Mouse (Mus musculus): ENCODE results near the gene Oxsr1.
"Not testable (repeated sequence)": the region's sequence is repeated elsewhere in the genome, so short reads cannot be mapped to it uniquely, and the experiment has no call there.

Gene Oxsr1

GRCm38 (mm10) chr9:119323260-119323645, 1.0 kb upstream of the Oxsr1 start:
- DNase-seq (ENCODE audit: low read depth, low spot score) = no peak
- no peaks in the 10 kb centered on the region for H3K27me3 ChIP-seq (ENCODE audit: control insufficient read depth, insufficient read depth, low read length, poor library complexity, severe bottlenecking)
- no peaks in the 10 kb centered on the region for H3K36me3 ChIP-seq (ENCODE audit: control insufficient read depth, insufficient read depth, low read length, poor library complexity, severe bottlenecking)

DNA sequence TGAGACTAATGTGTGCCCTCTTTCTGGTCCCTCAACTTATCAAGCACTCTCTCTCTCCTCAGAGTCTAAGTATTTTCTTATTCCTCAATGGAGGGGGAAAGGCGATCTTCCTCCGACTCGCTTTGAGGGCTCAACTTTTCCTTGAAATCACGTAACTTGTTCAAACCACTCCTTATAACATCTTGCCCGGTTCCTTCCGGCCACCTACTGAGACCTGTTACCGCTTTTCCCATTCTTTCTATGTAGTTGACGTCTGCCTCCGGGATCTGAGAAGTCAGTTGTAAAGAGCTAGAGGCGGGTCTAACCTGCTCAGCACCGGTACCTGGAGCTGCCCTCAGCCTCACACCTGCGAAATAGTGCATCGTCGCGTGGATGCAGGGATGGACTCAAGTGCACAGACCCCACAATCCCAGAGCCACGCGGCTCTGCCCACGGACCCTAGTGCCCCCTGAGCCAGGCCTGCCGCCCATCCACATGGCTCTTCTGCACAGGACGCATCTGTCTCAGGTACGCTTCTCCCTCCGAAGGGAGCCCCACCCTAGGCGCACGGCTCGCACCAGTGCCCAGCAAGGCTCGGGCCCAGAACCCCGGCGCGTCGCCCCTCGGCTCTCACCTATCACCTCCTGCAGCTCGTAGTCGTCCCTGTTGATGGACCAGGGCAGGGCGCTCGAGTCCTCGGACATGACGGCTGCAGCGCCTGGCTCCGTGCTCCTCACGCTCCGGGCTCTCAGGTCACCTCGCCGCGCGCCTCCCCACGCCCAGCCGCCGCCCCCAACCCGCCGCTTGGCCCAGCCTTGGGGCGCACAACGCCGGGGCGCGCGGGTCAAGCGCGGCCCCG, 616 bp downstream of the Oxsr1 start:
- H3K36me3 ChIP-seq (ENCODE audit: control insufficient read depth, insufficient read depth, low read length, poor library complexity, severe bottlenecking) = no peaks in the 10 kb centered on the region
- H3K27me3 ChIP-seq (ENCODE audit: control insufficient read depth, insufficient read depth, low read length, poor library complexity, severe bottlenecking) = no peaks in the 10 kb centered on the region
- DNase-seq (ENCODE audit: low read depth, low spot score) = no peak

GRCm38 (mm10) chr9:119320946-119321345, 1.3 kb downstream of the Oxsr1 start:
- no peaks in the 10 kb centered on the region for H3K36me3 ChIP-seq (ENCODE audit: control insufficient read depth, insufficient read depth, low read length, poor library complexity, severe bottlenecking)
- no peaks in the 10 kb centered on the region for H3K27me3 ChIP-seq (ENCODE audit: control insufficient read depth, insufficient read depth, low read length, poor library complexity, severe bottlenecking)
- DNase-seq (ENCODE audit: low read depth, low spot score) = no peak

- Histone ChIP-seq H3K27me3 (ENCODE audit: control insufficient read depth, insufficient read depth, low read length, poor library complexity, severe bottlenecking) (no peaks in the 10 kb centered on the region), H3K36me3 (ENCODE audit: control insufficient read depth, insufficient read depth, low read length, poor library complexity, severe bottlenecking) (no peaks in the 10 kb centered on the region)
- DNase-seq (ENCODE audit: low read depth, low spot score) = no peak
These were observed 1.8 kb downstream of the Oxsr1 start for GRCm38 (mm10) chr9:119320446-119320845.

DNA sequence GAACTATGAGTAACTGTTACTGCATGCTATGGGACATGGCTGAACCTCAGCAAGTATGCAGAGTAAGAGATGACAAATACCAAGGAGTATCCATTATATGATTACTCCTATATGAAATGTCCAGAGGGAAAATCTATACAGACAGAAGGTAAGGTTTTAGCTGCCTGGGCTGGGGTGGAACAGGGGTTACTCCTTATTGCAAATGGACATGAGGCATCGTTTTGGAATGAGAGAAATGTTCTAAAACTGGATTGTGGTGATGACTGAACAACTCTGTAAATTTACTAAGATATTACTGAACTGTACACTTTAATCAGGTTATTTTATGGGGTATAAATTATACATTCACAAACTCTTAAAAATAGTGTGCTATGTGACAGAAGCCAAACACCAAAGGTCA, 3.3 kb downstream of the Oxsr1 start:
- H3K27me3 ChIP-seq (ENCODE audit: control insufficient read depth, insufficient read depth, low read length, poor library complexity, severe bottlenecking) = no peaks in the 10 kb centered on the region
- DNase-seq (ENCODE audit: low read depth, low spot score) = no peak
- no peaks in the 10 kb centered on the region for H3K36me3 ChIP-seq (ENCODE audit: control insufficient read depth, insufficient read depth, low read length, poor library complexity, severe bottlenecking)

DNA sequence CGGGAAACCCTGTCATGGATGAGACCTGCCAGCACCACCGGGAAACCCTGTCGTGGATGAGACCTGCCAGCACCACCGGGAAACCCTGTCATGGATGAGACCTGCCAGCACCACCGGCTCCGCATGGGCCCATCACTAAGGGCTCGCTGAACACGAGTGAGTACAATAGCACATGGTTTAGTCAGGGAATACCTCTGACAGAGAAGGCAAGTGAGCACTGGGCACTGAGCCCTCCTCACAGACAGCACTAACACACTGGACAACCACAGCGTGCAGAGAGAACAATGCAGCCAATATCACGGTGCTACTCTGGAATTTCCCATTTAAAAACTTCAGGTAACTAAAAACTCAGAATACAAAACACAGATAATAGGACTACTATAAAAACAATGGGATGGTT, 9.1 kb downstream of the Oxsr1 start:
- DNase-seq (ENCODE audit: low read depth, low spot score) = no peak
- no peaks in the 10 kb centered on the region for H3K36me3 ChIP-seq (ENCODE audit: control insufficient read depth, insufficient read depth, low read length, poor library complexity, severe bottlenecking)

GRCm38 (mm10) chr9:119309067-119309466, 13.2 kb downstream of the Oxsr1 start:
- no peak for DNase-seq (ENCODE audit: low read depth, low spot score)
- 0 out of 2 replicates have a peak, but pooled peaks cover 1% of the 10 kb centered on the region for H3K36me3 ChIP-seq (ENCODE audit: control insufficient read depth, insufficient read depth, low read length, poor library complexity, severe bottlenecking)
- H3K27me3 ChIP-seq (ENCODE audit: control insufficient read depth, insufficient read depth, low read length, poor library complexity, severe bottlenecking) = no peaks in the 10 kb centered on the region

More for the DNA sequence above, 9.1 kb downstream of the Oxsr1 start:
- H3K27me3 ChIP-seq (ENCODE audit: control insufficient read depth, insufficient read depth, low read length, poor library complexity, severe bottlenecking) = no peaks in the 10 kb centered on the region

- no peak for DNase-seq (ENCODE audit: low read depth, low spot score)
- H3K27me3 ChIP-seq (ENCODE audit: control insufficient read depth, insufficient read depth, low read length, poor library complexity, severe bottlenecking) = no peaks in the 10 kb centered on the region
- peaks cover 6% of the 10 kb centered on the region; the same call in 1 of the 2 replicates for H3K36me3 ChIP-seq (ENCODE audit: control insufficient read depth, insufficient read depth, low read length, poor library complexity, severe bottlenecking)
These were observed 16.4 kb downstream of the Oxsr1 start for GRCm38 (mm10) chr9:119305863-119306262.

- Histone ChIP-seq H3K36me3 (ENCODE audit: control insufficient read depth, insufficient read depth, low read length, poor library complexity, severe bottlenecking) (0 out of 2 replicates have a peak, but pooled peaks cover 3% of the 10 kb centered on the region), H3K27me3 (ENCODE audit: control insufficient read depth, insufficient read depth, low read length, poor library complexity, severe bottlenecking) (no peaks in the 10 kb centered on the region)
- DNase-seq (ENCODE audit: low read depth, low spot score) = no peak
These were observed 23.7 kb downstream of the Oxsr1 start for GRCm38 (mm10) chr9:119298563-119298962.

GRCm38 (mm10) chr9:119297696-119298095, 24.5 kb downstream of the Oxsr1 start:
- no peak for DNase-seq (ENCODE audit: low read depth, low spot score)
- H3K27me3 ChIP-seq (ENCODE audit: control insufficient read depth, insufficient read depth, low read length, poor library complexity, severe bottlenecking) = no peaks in the 10 kb centered on the region
- 0 out of 2 replicates have a peak, but pooled peaks cover 3% of the 10 kb centered on the region for H3K36me3 ChIP-seq (ENCODE audit: control insufficient read depth, insufficient read depth, low read length, poor library complexity, severe bottlenecking)

DNA sequence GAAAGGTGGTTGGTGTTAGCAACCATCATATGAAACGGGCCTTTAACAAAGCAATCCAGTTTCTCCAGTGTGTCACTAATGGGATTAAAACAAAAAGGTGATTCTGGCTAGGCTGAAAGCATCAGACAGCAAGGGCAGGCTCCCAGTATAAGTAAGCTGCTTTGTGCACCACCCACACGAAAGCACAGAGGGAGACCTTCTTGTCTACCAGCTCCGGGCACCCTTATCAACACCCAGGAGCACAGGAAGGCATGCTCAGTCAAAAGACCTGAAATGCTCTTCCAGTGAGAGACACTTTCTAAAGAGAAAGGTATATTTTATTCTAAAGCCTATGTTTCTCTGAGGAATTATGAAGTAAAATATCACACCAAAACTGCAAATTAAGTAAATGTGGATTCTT, 31.4 kb downstream of the Oxsr1 start:
- 0 out of 2 replicates have a peak, but pooled peaks cover 2% of the 10 kb centered on the region for H3K36me3 ChIP-seq (ENCODE audit: control insufficient read depth, insufficient read depth, low read length, poor library complexity, severe bottlenecking)
- no peaks in the 10 kb centered on the region for H3K27me3 ChIP-seq (ENCODE audit: control insufficient read depth, insufficient read depth, low read length, poor library complexity, severe bottlenecking)
- DNase-seq (ENCODE audit: low read depth, low spot score) = no peak

DNA sequence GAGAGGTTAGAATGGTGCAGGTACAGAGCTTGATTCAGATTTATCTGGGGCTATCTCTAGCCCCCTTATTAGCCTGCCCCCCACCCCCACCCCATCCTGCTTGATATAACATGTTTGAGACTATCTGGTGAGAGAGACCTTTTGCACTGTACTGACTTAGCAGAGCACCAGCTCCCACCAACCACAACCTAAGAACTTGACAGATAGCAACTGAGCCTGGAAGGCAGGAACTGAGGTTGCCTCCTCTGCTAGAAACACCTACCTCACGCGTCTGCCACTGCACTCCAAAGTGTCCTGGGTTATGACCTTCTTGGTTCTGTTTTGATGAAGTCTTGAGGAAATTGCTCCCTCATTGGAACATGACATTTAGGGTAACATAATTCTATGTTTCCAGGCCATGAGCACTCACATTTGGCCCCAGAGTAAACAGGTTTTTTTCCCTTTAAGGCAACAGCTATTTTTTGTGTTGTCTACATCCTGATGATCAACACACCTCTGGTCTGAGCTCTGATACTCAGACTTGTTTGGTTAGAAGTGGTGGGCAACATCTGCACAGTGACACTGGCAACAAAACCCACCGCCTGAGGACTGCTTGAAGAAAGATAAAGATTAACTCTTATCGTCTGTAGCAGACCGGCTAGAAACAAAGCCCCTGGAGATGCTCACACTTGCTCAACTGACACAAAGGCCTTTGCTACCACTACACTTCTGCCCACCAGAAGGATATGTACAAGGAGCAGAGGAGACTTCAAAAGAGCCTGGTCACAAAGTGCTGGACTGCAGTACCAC, 41.1 kb downstream of the Oxsr1 start:
- peaks cover 9% of the 10 kb centered on the region; the same call in 1 of the 2 replicates for H3K36me3 ChIP-seq (ENCODE audit: control insufficient read depth, insufficient read depth, low read length, poor library complexity, severe bottlenecking)
- no peaks in the 10 kb centered on the region for H3K27me3 ChIP-seq (ENCODE audit: control insufficient read depth, insufficient read depth, low read length, poor library complexity, severe bottlenecking)
- no peak for DNase-seq (ENCODE audit: low read depth, low spot score)

- Histone ChIP-seq H3K27me3 (ENCODE audit: control insufficient read depth, insufficient read depth, low read length, poor library complexity, severe bottlenecking) (no peaks in the 10 kb centered on the region), H3K36me3 (ENCODE audit: control insufficient read depth, insufficient read depth, low read length, poor library complexity, severe bottlenecking) (peaks cover 9% of the 10 kb centered on the region; the same call in 1 of the 2 replicates)
- no peak for DNase-seq (ENCODE audit: low read depth, low spot score)
These were observed 44.2 kb downstream of the Oxsr1 start for GRCm38 (mm10) chr9:119278031-119278430.

DNA sequence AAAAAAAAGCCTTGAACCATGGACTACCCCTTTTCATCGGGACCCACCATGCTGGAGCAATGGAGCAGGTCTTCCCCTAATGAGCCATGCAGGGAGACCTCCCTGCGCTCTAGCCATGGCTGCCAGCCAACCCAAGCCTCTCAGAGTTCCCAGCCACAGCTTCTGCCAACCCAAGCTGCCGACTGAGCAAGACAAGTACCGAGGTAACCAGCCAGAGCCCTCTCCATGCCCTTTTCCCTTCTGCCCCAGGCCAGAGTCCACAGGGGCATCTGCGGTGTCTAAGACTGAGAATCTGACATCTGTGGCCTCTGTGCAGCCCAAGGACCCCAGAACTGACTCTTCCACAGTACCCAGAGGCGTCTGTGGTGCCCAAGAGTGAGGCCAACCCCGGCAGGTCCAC, 45.9 kb downstream of the Oxsr1 start:
- Histone ChIP-seq H3K36me3 (ENCODE audit: control insufficient read depth, insufficient read depth, low read length, poor library complexity, severe bottlenecking) (peaks cover 6% of the 10 kb centered on the region; the same call in 1 of the 2 replicates), H3K27me3 (ENCODE audit: control insufficient read depth, insufficient read depth, low read length, poor library complexity, severe bottlenecking) (no peaks in the 10 kb centered on the region)
- DNase-seq (ENCODE audit: low read depth, low spot score) = no peak

DNA sequence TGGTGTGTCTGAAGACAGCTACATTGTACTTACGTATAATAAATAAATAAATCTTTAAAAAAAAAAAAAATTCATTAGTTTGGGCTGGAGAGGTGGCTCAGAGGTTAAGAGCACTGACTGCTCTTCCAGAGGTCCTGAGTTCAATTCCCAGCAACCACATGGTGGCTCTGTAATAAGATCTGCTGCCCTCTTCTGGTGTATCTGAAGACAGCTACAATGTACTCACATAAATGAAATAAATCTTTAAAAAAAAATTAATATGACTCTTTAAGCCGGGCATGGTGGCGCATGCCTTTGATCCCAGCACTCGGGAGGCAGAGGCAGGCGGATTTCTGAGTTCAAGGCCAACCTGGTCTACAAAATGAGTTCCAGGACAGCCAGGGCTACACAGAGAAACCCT, 47.4 kb downstream of the Oxsr1 start:
- not testable (repeated sequence) for DNase-seq (ENCODE audit: low read depth, low spot score); H3K27me3 ChIP-seq (ENCODE audit: control insufficient read depth, insufficient read depth, low read length, poor library complexity, severe bottlenecking); H3K36me3 ChIP-seq (ENCODE audit: control insufficient read depth, insufficient read depth, low read length, poor library complexity, severe bottlenecking)
